Mouse (Mus musculus) heart, embryonic 11.5 days (tissue): ENCODE results near the gene St5. TPM values are rescaled to one million over a fixed set of nuclear protein-coding genes. Genes with fewer than 3 reads are reported as not detected.

Experiments used
- ATAC-seq: fragments of 200-750 bp; cut with Nextera tagmentation; replicated peaks from 2 replicates; pipeline ENCODE4 v1.8.0; 2017; ENCODE audit warnings: moderate library complexity; ENCODE audit not compliant: insufficient number of reproducible peaks, low FRiP score, low TSS enrichment
- H3K27ac ChIP-seq: fragments of 300-500 bp; sonication (generic); 2 replicates; pipeline ENCODE4 v1.5.1; 2014; ENCODE audit warnings: mild to moderate bottlenecking, low read depth, low read length
- H3K27me3 ChIP-seq: fragments of 300-500 bp; sonication (generic); 2 replicates; pipeline ENCODE4 v1.6.1; 2014; ENCODE audit warnings: mild to moderate bottlenecking, low read length, mixed read lengths; ENCODE audit not compliant: control insufficient read depth, insufficient read depth
- H3K36me3 ChIP-seq: fragments of 300-500 bp; sonication (generic); 2 replicates; pipeline ENCODE4 v1.6.1; 2014; ENCODE audit warnings: mild to moderate bottlenecking, low read length, moderate library complexity, mixed read lengths; ENCODE audit not compliant: control insufficient read depth, insufficient read depth
- H3K4me1 ChIP-seq: fragments of 300-500 bp; sonication (generic); 2 replicates; pipeline ENCODE4 v1.6.1; 2014; ENCODE audit warnings: low read length; ENCODE audit not compliant: control insufficient read depth, insufficient read depth
- H3K4me2 ChIP-seq: fragments of 300-500 bp; sonication (generic); 2 replicates; pipeline ENCODE4 v1.6.1; 2014; ENCODE audit warnings: mild to moderate bottlenecking, moderate library complexity
- H3K4me3 ChIP-seq: fragments of 300-500 bp; sonication (generic); 2 replicates; pipeline ENCODE4 v1.5.1; 2014; ENCODE audit warnings: low read depth, low read length
- H3K9ac ChIP-seq: fragments of 300-500 bp; sonication (generic); 2 replicates; pipeline ENCODE4 v1.6.1; 2014; ENCODE audit warnings: mild to moderate bottlenecking, low read depth, low read length, moderate library complexity
- H3K9me3 ChIP-seq: fragments of 300-500 bp; sonication (generic); replicated peaks from 2 replicates; pipeline ENCODE4 v1.6.1; 2016; ENCODE audit warnings: low read length; ENCODE audit not compliant: control insufficient read depth
- WGBS: fragments of 180-500 bp; shearing (Covaris S2); extraction: QIAGEN DNeasy Blood & Tissue Kit; methylation state at CpG from one replicate; pipeline ENCODE4 v1.1.7; 2014; ENCODE audit not compliant: insufficient replicate concordance; 5-methylcytosine and 5-hydroxymethylcytosine counted together
- polyA plus RNA-seq: library from polyadenylated mRNA; unstranded; fragments of >200 nt; fragmentation: Nextera tagmentation; extraction: Ambion mirVana; gene quantifications from 2 replicates; pipeline ENCODE4 v1.2.1, GENCODE M21; 2014

The St5 gene
- polyA plus RNA-seq, 1 experiment from 2014 or later, result 31.0 TPM

DNA sequence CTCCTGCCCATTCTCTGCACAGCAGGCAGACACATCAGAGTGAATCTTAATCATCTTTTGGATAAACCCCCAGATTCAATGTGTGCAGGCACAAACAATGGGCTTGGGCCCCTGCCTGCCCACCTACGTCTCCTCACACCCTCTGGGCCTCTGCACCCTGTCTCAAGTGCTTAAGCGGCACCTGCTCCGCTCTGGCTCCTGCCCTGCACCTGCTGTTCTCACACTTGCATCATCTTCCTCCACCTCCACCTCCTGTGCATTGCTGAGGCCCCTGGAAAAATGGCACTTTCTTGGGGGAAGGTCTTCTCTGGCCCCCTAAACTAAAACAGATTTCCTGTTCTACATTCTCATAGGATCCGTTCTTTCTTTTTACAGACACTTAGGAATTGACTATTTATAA is 169.5 kb downstream of the St5 start:
- Histone ChIP-seq H3K4me2 (no peak overlapping the region), H3K4me3 (no peak overlapping the region), H3K4me1 (0 out of 2 replicates have a peak, but pooled peaks cover 2% of the 10 kb centered on the region), H3K27ac (no peak overlapping the region), H3K9ac (no peak overlapping the region), H3K9me3 (no peaks in the 10 kb centered on the region), H3K27me3 (no peaks in the 10 kb centered on the region), H3K36me3 (peaks cover 8% of the 10 kb centered on the region)
- 90% methylated on average over 4 of the region's 4 CpGs for WGBS
- ATAC-seq, result no peak

DNA sequence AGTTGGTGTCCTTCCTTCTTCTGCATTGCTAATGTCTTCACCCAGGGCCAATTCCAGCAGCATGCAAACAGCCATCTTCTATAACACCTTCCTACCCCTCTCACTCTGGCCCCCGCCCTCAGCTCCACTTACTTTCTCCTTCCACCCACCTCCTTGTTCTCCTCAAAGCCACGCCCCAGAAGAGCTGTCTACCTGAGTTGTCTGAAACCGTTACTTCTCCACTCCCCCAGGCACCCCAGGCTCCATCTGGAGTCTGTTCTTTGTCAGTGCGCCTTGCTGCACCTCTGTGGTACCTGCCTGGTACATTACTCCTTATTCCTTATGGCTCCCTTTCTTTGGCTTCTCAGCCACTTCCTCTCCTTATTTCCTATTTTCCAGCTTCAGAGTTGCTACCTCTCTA is 170.3 kb downstream of the St5 start:
- Histone ChIP-seq H3K4me2 (no peak overlapping the region), H3K9me3 (no peaks in the 10 kb centered on the region), H3K36me3 (peaks cover 8% of the 10 kb centered on the region), H3K9ac (no peak overlapping the region), H3K27me3 (no peaks in the 10 kb centered on the region), H3K27ac (no peak overlapping the region), H3K4me1 (0 out of 2 replicates have a peak, but pooled peaks cover 2% of the 10 kb centered on the region), H3K4me3 (no peak overlapping the region)
- WGBS, result 88% methylated on average over 4 of the region's 4 CpGs
- no peak for ATAC-seq

DNA sequence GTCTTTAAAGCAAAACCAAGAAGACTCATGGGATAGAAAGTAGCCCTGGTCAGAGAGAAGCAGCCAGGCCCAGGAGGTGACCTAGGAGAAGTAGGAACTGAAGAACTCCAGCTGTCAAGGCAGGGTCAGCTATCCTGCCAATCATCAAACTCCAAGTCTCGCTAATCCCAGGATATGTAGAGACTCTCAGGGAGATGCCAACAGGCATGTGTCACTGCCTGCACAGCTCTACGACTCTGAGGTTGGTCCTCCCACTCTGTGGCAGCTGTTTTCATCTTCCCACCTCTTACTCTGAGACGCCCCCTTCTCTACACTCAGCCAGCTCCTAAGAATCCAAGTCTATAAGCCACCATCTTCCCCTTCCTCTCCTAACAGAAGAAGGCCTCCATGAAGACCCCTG is 170.7 kb downstream of the St5 start:
- no peak overlapping the region for H3K4me2 ChIP-seq
- H3K36me3 ChIP-seq, result peaks cover 8% of the 10 kb centered on the region

GRCm38 (mm10) chr7:109531501-109531900 is 171.9 kb downstream of the St5 start:
- Histone ChIP-seq H3K4me3 (no peak overlapping the region), H3K9me3 (no peaks in the 10 kb centered on the region), H3K4me2 (no peak overlapping the region), H3K36me3 (peaks cover 6% of the 10 kb centered on the region), H3K27me3 (no peaks in the 10 kb centered on the region), H3K4me1 (0 out of 2 replicates have a peak, but pooled peaks cover under 1% of the 10 kb centered on the region), H3K27ac (no peak overlapping the region), H3K9ac (no peak overlapping the region)
- 45% methylated on average over 5 of the region's 5 CpGs for WGBS
- ATAC-seq, result no peak

More for the DNA sequence above, 170.7 kb downstream of the St5 start:
- no peak for ATAC-seq
- no peaks in the 10 kb centered on the region for H3K9me3 ChIP-seq
- H3K27ac ChIP-seq, result no peak overlapping the region
- 0 out of 2 replicates have a peak, but pooled peaks cover 2% of the 10 kb centered on the region for H3K4me1 ChIP-seq
- no peak overlapping the region for H3K9ac ChIP-seq
- no peak overlapping the region for H3K4me3 ChIP-seq
- H3K27me3 ChIP-seq, result no peaks in the 10 kb centered on the region
- WGBS, result 61% methylated on average over 3 of the region's 3 CpGs

DNA sequence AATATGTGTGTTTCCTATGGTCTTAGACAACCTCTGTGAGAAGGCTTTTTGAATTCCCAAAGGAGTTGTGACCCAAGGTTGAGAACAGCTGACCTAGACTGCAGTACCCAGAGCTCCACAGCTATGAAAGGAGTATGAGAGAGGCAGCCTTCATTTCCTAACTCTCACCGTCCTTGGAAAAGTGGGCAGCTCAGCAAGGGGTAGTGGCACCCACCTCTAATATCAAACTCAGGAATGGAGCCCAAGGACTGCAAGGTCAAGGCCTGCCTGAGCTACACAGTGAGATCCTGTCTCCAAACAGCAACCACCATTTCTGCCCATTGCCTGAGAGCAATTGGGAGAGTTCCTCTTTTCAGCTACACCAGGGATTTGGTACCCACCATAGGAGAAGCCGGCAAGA is 173.7 kb downstream of the St5 start:
- Histone ChIP-seq H3K27me3 (no peaks in the 10 kb centered on the region), H3K9ac (no peak overlapping the region), H3K4me3 (no peak overlapping the region), H3K27ac (no peak overlapping the region), H3K9me3 (no peaks in the 10 kb centered on the region), H3K36me3 (peaks cover 3% of the 10 kb centered on the region), H3K4me1 (0 out of 2 replicates have a peak, but pooled peaks cover 7% of the 10 kb centered on the region), H3K4me2 (no peak overlapping the region)
- ATAC-seq, result no peak
- WGBS, result 62% methylated on average over 2 of the region's 2 CpGs

GRCm38 (mm10) chr7:109528356-109528755 is 175.0 kb downstream of the St5 start:
- H3K27me3 ChIP-seq, result no peaks in the 10 kb centered on the region
- no peak overlapping the region for H3K27ac ChIP-seq
- H3K4me2 ChIP-seq, result no peak overlapping the region
- no peak overlapping the region for H3K9ac ChIP-seq
- H3K36me3 ChIP-seq, result peaks cover 15% of the 10 kb centered on the region
- ATAC-seq, result peak; percentile 59; the same call in 1 of the 2 replicates
- 0 out of 2 replicates have a peak, but pooled peaks cover 10% of the 10 kb centered on the region for H3K4me1 ChIP-seq
- no peaks in the 10 kb centered on the region for H3K9me3 ChIP-seq
- 15% methylated on average over 3 of the region's 3 CpGs for WGBS
- no peak overlapping the region for H3K4me3 ChIP-seq

- Histone ChIP-seq H3K36me3 (peaks cover 18% of the 10 kb centered on the region), H3K27ac (no peak overlapping the region), H3K4me2 (no peak overlapping the region), H3K9ac (no peak overlapping the region), H3K4me3 (no peak overlapping the region), H3K27me3 (no peaks in the 10 kb centered on the region), H3K9me3 (no peaks in the 10 kb centered on the region), H3K4me1 (0 out of 2 replicates have a peak, but pooled peaks cover 10% of the 10 kb centered on the region)
- WGBS, result 73% methylated on average over 3 of the region's 3 CpGs
- ATAC-seq, result no peak
These were observed 175.9 kb downstream of the St5 start for GRCm38 (mm10) chr7:109527536-109527935.

DNA sequence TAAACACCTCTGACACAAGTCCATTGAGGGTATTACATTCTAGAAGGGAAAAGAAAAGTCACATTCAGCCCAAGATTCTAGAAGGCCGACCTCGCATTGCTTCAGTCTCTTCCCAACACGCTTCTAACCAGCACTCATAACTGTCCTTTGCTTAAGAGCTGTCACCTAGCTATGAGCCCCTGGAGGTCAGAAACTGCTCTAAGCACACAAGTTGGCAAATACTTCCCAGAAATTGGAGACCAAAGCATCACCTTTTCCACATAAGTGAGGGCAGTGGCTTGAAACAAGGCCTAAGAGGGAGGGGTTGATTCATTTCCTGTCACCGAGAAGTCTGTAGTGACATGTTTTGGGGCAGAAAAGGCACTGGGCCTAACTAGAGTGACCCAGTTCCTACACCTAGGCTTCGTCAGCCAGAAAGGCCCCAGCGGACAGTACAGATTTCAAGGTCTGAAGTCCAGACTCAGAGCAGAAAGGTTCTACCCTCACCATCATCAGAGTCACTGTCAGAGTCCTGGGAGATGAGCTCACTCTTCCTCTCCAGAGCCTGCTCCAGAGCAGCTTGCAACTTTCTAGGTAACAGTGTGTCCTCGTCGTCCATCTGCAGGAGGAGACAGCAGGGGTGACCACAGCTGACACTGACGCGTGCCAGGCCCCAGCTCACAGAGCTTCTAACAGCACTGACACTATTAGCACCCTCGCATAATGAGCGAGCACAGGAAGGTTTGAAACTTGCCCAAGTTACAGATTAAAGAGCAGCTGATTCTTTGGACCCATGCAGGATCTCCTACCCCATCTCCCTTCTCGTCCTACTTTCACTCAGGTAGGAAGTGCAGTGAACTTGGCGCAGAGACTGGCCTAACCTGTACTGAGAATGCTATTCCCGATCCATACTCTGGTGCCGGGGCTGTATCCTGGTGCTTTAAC is 177.4 kb downstream of the St5 start:
- WGBS, result 62% methylated on average over 16 of the region's 16 CpGs
- no peak overlapping the region for H3K9ac ChIP-seq
- H3K27ac ChIP-seq, result peak overlapping the region; percentile 57
- no peak overlapping the region for H3K4me3 ChIP-seq
- H3K4me1 ChIP-seq, result 0 out of 2 replicates have a peak, but pooled peaks cover 10% of the 10 kb centered on the region
- H3K4me2 ChIP-seq, result no peak overlapping the region
- no peaks in the 10 kb centered on the region for H3K9me3 ChIP-seq
- no peaks in the 10 kb centered on the region for H3K27me3 ChIP-seq
- ATAC-seq, result no peak
- peaks cover 30% of the 10 kb centered on the region for H3K36me3 ChIP-seq
